Mouse (Mus musculus) ES-CJ7 (cell line): Measurements from ENCODE around the gene Pld4.

Experiments
- DNase-seq: peaks from one replicate; pipeline ENCODE4 v3.0.0; 2011; ENCODE audit warnings: low read depth, low spot score

Pld4 gene

GRCm38 (mm10) chr12:112738281-112739022 lies 22.0 kb upstream of the Pld4 start:
- no peak for DNase-seq

- DNase-seq = no peak
These were observed 21.4 kb upstream of the Pld4 start for GRCm38 (mm10) chr12:112739023-112739568.

- DNase-seq = no peak
These were observed 17.7 kb upstream of the Pld4 start for GRCm38 (mm10) chr12:112742768-112743167.

- peak; percentile 85 for DNase-seq
These were observed 17.1 kb upstream of the Pld4 start for GRCm38 (mm10) chr12:112743168-112743975.

- no peak for DNase-seq
These were observed 16.2 kb upstream of the Pld4 start for GRCm38 (mm10) chr12:112744211-112744610.

- DNase-seq = no peak
These were observed 15.4 kb upstream of the Pld4 start for GRCm38 (mm10) chr12:112744891-112745580.

GRCm38 (mm10) chr12:112745716-112746115 lies 14.7 kb upstream of the Pld4 start:
- DNase-seq = no peak

GRCm38 (mm10) chr12:112746461-112746807 lies 14.0 kb upstream of the Pld4 start:
- DNase-seq = no peak

- peak; percentile 74 for DNase-seq
These were observed 13.4 kb upstream of the Pld4 start for GRCm38 (mm10) chr12:112746808-112747605.

GRCm38 (mm10) chr12:112747606-112747970 lies 12.9 kb upstream of the Pld4 start:
- DNase-seq = no peak

GRCm38 (mm10) chr12:112750976-112751375 lies 9.5 kb upstream of the Pld4 start:
- no peak for DNase-seq

GRCm38 (mm10) chr12:112752399-112752798 lies 8.1 kb upstream of the Pld4 start:
- no peak for DNase-seq

- DNase-seq = no peak
These were observed 4.6 kb upstream of the Pld4 start for GRCm38 (mm10) chr12:112755900-112756299.

- no peak for DNase-seq
These were observed 2.6 kb upstream of the Pld4 start for GRCm38 (mm10) chr12:112757896-112758295.

- DNase-seq = no peak
These were observed 984 bp upstream of the Pld4 start for GRCm38 (mm10) chr12:112759471-112759870.

GRCm38 (mm10) chr12:112761411-112761810 lies 956 bp downstream of the Pld4 start:
- no peak for DNase-seq

GRCm38 (mm10) chr12:112762018-112762417 lies 1.6 kb downstream of the Pld4 start:
- no peak for DNase-seq

GRCm38 (mm10) chr12:112763176-112763575 lies 2.7 kb downstream of the Pld4 start:
- DNase-seq = no peak

- DNase-seq = no peak
These were observed 3.7 kb downstream of the Pld4 start for GRCm38 (mm10) chr12:112764141-112764540.

- no peak for DNase-seq
These were observed 4.5 kb downstream of the Pld4 start for GRCm38 (mm10) chr12:112764991-112765390.

GRCm38 (mm10) chr12:112766586-112766985 lies 6.1 kb downstream of the Pld4 start:
- no peak for DNase-seq
